Mouse (Mus musculus): ENCODE results near the gene Flrt1. TPM values are rescaled to one million over a fixed set of nuclear protein-coding genes. Genes with fewer than 3 reads are reported as not detected.
A peak's percentile ranks its signal among the peaks of the same experiment; 100 is the strongest.

The Flrt1 gene
- polyA plus RNA-seq, 1 experiment, result 0.51 TPM

GRCm38 (mm10) chr19:7066828-7067342, 38.6 kb downstream of the Flrt1 start:
- Histone ChIP-seq H3K27ac (ENCODE audit: insufficient read depth, low read length) (no peak overlapping the region), H3K9me3 (replicated peaks; ENCODE audit: control insufficient read depth, insufficient read depth, low read length, poor library complexity, severe bottlenecking) (no peaks in the 10 kb centered on the region), H3K4me3 (ENCODE audit: low read depth, low read length) (no peak overlapping the region), H3K9ac (ENCODE audit: low read depth, poor library complexity, severe bottlenecking) (no peak overlapping the region), H3K36me3 (ENCODE audit: control insufficient read depth, insufficient read depth, low read length, poor library complexity, severe bottlenecking) (no peaks in the 10 kb centered on the region), H3K4me1 (ENCODE audit: control insufficient read depth, insufficient read depth, low read length) (no peaks in the 10 kb centered on the region), H3K27me3 (ENCODE audit: control insufficient read depth, insufficient read depth, low read length, poor library complexity, severe bottlenecking) (no peaks in the 10 kb centered on the region)
- TF ChIP-seq POLR2A (IDR thresholded peaks at IDR 0.05; ENCODE audit: insufficient read depth, low read length) (no peak), EP300 (IDR thresholded peaks at IDR 0.05; ENCODE audit: insufficient read depth, low read depth, low read length) (no peak), CTCF (IDR thresholded peaks at IDR 0.05; ENCODE audit: low read depth, low read length) (no peak)

DNA sequence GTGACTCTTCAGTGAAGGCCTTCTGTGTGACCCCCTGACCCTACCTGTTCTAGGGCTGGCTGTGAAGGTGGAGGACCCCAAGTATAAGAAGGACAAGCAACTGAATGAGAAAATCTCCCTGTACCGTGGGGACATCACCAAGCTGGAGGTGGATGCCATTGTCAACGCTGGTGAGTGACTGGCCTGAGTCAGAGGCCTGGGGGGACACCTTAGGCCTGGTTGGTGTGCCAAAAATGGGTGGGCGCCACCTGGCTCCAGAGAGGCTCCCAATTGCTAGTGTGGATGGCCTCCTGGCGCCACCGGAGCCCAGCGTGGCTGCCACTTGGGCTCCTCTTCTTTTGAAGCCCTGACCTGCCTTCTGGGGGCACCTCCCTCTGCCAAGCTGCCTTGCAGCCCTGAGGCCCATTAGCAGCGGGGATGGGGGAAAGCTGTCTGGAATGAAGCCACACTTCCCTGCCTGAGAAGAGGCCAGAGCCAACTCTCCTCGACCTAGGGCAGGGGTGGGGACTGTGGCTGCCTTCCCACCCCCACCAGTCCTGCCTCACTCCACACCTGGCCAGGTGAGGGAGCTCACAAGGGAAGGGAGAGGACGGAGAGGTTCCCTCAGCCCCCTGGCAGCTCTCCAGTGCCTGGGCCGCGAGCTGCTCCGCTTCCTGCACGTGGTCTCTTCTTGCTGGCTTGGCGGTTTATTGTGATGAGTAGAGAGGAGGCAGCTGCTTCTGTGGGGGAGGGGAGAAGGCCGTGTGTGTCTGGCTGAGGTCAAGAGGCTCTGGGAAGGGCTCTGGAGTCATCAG, 39.3 kb downstream of the Flrt1 start:
- Histone ChIP-seq H3K36me3 (ENCODE audit: control insufficient read depth, insufficient read depth, low read length, poor library complexity, severe bottlenecking) (no peaks in the 10 kb centered on the region), H3K27ac (ENCODE audit: insufficient read depth, low read length) (no peak overlapping the region), H3K9me3 (replicated peaks; ENCODE audit: control insufficient read depth, insufficient read depth, low read length, poor library complexity, severe bottlenecking) (no peaks in the 10 kb centered on the region), H3K9ac (ENCODE audit: low read depth, poor library complexity, severe bottlenecking) (no peak overlapping the region), H3K4me1 (ENCODE audit: control insufficient read depth, insufficient read depth, low read length) (no peaks in the 10 kb centered on the region), H3K4me3 (ENCODE audit: low read depth, low read length) (no peak overlapping the region), H3K27me3 (ENCODE audit: control insufficient read depth, insufficient read depth, low read length, poor library complexity, severe bottlenecking) (no peaks in the 10 kb centered on the region)
- no peak for TF ChIP-seq CTCF (IDR thresholded peaks at IDR 0.05; ENCODE audit: low read depth, low read length)
- TF ChIP-seq EP300 (IDR thresholded peaks at IDR 0.05; ENCODE audit: insufficient read depth, low read depth, low read length), result no peak
- TF ChIP-seq POLR2A (IDR thresholded peaks at IDR 0.05; ENCODE audit: insufficient read depth, low read length), result no peak

DNA sequence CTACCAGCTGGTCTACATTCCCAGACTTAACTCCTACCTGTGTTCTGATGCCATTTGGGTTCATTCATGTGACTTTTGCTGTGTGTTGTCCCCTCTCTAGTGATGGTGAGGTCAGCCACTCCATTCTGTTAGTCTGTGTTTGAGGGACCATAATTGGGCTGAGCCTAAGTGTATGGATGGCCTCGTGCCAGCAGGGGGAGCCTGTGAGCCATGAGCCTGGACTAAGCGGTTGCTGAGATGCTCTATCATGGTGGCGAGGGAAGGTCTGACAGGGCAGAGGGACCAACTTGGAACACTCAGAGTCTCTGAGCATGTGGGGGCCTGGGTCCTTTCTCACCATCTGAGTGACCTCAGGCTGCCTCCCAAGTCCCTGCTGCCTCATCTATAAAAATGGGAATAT, 41.0 kb downstream of the Flrt1 start:
- no peaks in the 10 kb centered on the region for H3K4me1 ChIP-seq (ENCODE audit: control insufficient read depth, insufficient read depth, low read length)
- no peaks in the 10 kb centered on the region for H3K9me3 ChIP-seq (replicated peaks; ENCODE audit: control insufficient read depth, insufficient read depth, low read length, poor library complexity, severe bottlenecking)
- H3K27ac ChIP-seq (ENCODE audit: insufficient read depth, low read length), result no peak overlapping the region
- H3K27me3 ChIP-seq (ENCODE audit: control insufficient read depth, insufficient read depth, low read length, poor library complexity, severe bottlenecking), result no peaks in the 10 kb centered on the region
- H3K36me3 ChIP-seq (ENCODE audit: control insufficient read depth, insufficient read depth, low read length, poor library complexity, severe bottlenecking), result no peaks in the 10 kb centered on the region
- TF ChIP-seq CTCF (IDR thresholded peaks at IDR 0.05; ENCODE audit: low read depth, low read length), result peak; percentile 99
- TF ChIP-seq POLR2A (IDR thresholded peaks at IDR 0.05; ENCODE audit: insufficient read depth, low read length), result no peak
- 0 out of 2 replicates have a peak, but pooled peaks have one; percentile 14 for TF ChIP-seq EP300 (IDR thresholded peaks at IDR 0.05; ENCODE audit: insufficient read depth, low read depth, low read length)
- no peak overlapping the region for H3K4me3 ChIP-seq (ENCODE audit: low read depth, low read length)
- H3K9ac ChIP-seq (ENCODE audit: low read depth, poor library complexity, severe bottlenecking), result no peak overlapping the region

DNA sequence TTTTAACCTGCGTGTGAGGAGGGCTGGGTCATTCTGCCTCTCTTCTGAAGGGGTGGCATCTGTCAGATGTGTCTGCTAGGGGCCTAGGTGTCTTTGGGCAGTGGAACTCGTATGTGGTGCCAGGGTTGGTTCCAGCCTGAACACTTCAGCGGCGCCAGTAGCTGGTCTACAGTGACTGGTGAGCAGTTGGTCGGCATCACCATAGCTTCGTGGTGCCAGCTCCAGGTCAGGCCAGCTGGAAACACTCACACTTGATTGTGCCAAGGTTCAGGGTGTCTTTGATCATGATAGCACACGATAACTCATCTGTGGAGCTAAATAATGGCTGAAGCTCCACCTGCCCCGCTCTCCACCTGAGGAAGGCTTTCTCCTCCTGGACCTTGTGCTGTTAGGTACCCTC, 42.6 kb downstream of the Flrt1 start:
- Histone ChIP-seq H3K4me1 (ENCODE audit: control insufficient read depth, insufficient read depth, low read length) (peaks cover 3% of the 10 kb centered on the region), H3K9me3 (replicated peaks; ENCODE audit: control insufficient read depth, insufficient read depth, low read length, poor library complexity, severe bottlenecking) (no peaks in the 10 kb centered on the region), H3K4me3 (ENCODE audit: low read depth, low read length) (no peak overlapping the region), H3K9ac (ENCODE audit: low read depth, poor library complexity, severe bottlenecking) (no peak overlapping the region), H3K36me3 (ENCODE audit: control insufficient read depth, insufficient read depth, low read length, poor library complexity, severe bottlenecking) (no peaks in the 10 kb centered on the region), H3K27me3 (ENCODE audit: control insufficient read depth, insufficient read depth, low read length, poor library complexity, severe bottlenecking) (no peaks in the 10 kb centered on the region), H3K27ac (ENCODE audit: insufficient read depth, low read length) (no peak overlapping the region)
- no peak for TF ChIP-seq POLR2A (IDR thresholded peaks at IDR 0.05; ENCODE audit: insufficient read depth, low read length)
- TF ChIP-seq EP300 (IDR thresholded peaks at IDR 0.05; ENCODE audit: insufficient read depth, low read depth, low read length), result no peak
- no peak for TF ChIP-seq CTCF (IDR thresholded peaks at IDR 0.05; ENCODE audit: low read depth, low read length)

GRCm38 (mm10) chr19:7062110-7062509, 43.4 kb downstream of the Flrt1 start:
- H3K27me3 ChIP-seq (ENCODE audit: control insufficient read depth, insufficient read depth, low read length, poor library complexity, severe bottlenecking), result no peaks in the 10 kb centered on the region

DNA sequence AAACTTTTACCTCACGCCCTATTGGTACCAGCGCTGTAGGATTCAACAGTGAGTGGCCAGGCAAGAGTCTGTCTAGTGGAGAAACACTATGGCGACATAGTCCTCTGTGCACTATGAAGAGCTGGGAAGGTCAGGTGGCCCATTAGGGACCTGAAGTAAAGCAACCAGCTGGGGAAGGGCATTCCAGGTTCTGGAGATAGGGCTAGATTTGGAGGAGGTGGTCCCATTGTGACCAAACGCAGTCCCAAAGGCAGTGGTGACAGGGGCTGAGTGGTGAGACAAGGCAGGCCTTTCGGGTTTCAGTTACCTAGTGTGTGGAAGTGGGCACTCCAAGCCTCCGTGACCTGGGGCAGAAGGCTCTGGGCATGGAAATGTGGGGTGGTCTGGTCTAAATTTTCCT, 47.0 kb downstream of the Flrt1 start:
- no peaks in the 10 kb centered on the region for H3K9me3 ChIP-seq (replicated peaks; ENCODE audit: control insufficient read depth, insufficient read depth, low read length, poor library complexity, severe bottlenecking)
- peak overlapping the region; percentile 37 for H3K9ac ChIP-seq (ENCODE audit: low read depth, poor library complexity, severe bottlenecking)
- H3K27me3 ChIP-seq (ENCODE audit: control insufficient read depth, insufficient read depth, low read length, poor library complexity, severe bottlenecking), result no peaks in the 10 kb centered on the region
- TF ChIP-seq EP300 (IDR thresholded peaks at IDR 0.05; ENCODE audit: insufficient read depth, low read depth, low read length), result no peak
- no peak for TF ChIP-seq POLR2A (IDR thresholded peaks at IDR 0.05; ENCODE audit: insufficient read depth, low read length)
- TF ChIP-seq CTCF (IDR thresholded peaks at IDR 0.05; ENCODE audit: low read depth, low read length), result no peak
- no peaks in the 10 kb centered on the region for H3K36me3 ChIP-seq (ENCODE audit: control insufficient read depth, insufficient read depth, low read length, poor library complexity, severe bottlenecking)
- H3K4me3 ChIP-seq (ENCODE audit: low read depth, low read length), result no peak overlapping the region
- peaks cover 7% of the 10 kb centered on the region for H3K4me1 ChIP-seq (ENCODE audit: control insufficient read depth, insufficient read depth, low read length)
- H3K27ac ChIP-seq (ENCODE audit: insufficient read depth, low read length), result 0 out of 2 replicates have a peak overlapping the region, but pooled peaks have one; percentile 51

More at GRCm38 (mm10) chr19:7062110-7062509, 43.4 kb downstream of the Flrt1 start:
- TF ChIP-seq EP300 (IDR thresholded peaks at IDR 0.05; ENCODE audit: insufficient read depth, low read depth, low read length) (no peak), CTCF (IDR thresholded peaks at IDR 0.05; ENCODE audit: low read depth, low read length) (no peak), POLR2A (IDR thresholded peaks at IDR 0.05; ENCODE audit: insufficient read depth, low read length) (no peak)
- H3K9me3 ChIP-seq (replicated peaks; ENCODE audit: control insufficient read depth, insufficient read depth, low read length, poor library complexity, severe bottlenecking), result no peaks in the 10 kb centered on the region
- peaks cover 3% of the 10 kb centered on the region for H3K4me1 ChIP-seq (ENCODE audit: control insufficient read depth, insufficient read depth, low read length)
- H3K4me3 ChIP-seq (ENCODE audit: low read depth, low read length), result no peak overlapping the region
- H3K9ac ChIP-seq (ENCODE audit: low read depth, poor library complexity, severe bottlenecking), result no peak overlapping the region
- H3K27ac ChIP-seq (ENCODE audit: insufficient read depth, low read length), result no peak overlapping the region
- no peaks in the 10 kb centered on the region for H3K36me3 ChIP-seq (ENCODE audit: control insufficient read depth, insufficient read depth, low read length, poor library complexity, severe bottlenecking)

Measured in ES-Bruce4 (cell line).